Mouse (Mus musculus): ENCODE results near the gene Ampd2. TPM values are rescaled to one million over a fixed set of nuclear protein-coding genes. Genes with fewer than 3 reads are reported as not detected.

Ampd2 gene
- total RNA-seq, 1 experiment = 58.1 TPM

GRCm38 (mm10) chr3:108092030-108092429 lies 5.6 kb upstream of the Ampd2 start:
- Histone ChIP-seq H3K4me3 (ENCODE audit: insufficient read depth in 1 of 2, low read depth in 1 of 2, low read length in 2 of 2, poor library complexity in 1 of 2, severe bottlenecking in 1 of 2) (no peak overlapping the region), H3K4me1 (ENCODE audit: control insufficient read depth in 2 of 2, insufficient read depth in 2 of 2, low read length in 2 of 2, poor library complexity in 1 of 2) (peaks cover 4 to 13% of the 10 kb centered on the region in 2 experiments; a peak in 2 of 4 replicates), H3K36me3 (ENCODE audit: control insufficient read depth, insufficient read depth, low read length, poor library complexity, severe bottlenecking) (no peaks in the 10 kb centered on the region; the same call in 1 of the 2 replicates), H3K9me3 (ENCODE audit: control insufficient read depth, insufficient read depth, low read depth, low read length) (no peaks in the 10 kb centered on the region), H3K9ac (ENCODE audit: insufficient read depth, low read depth, low read length, poor library complexity, severe bottlenecking) (no peak overlapping the region), H3K27ac (ENCODE audit: insufficient read depth, low read depth, low read length, poor library complexity, severe bottlenecking) (no peak overlapping the region)
- DNase-seq (ENCODE audit: low read depth, low spot score) = no peak
- TF ChIP-seq ZNF384 (IDR thresholded peaks at IDR 0.05; ENCODE audit: low read depth, low read length) (no peak), MAFK (IDR thresholded peaks at IDR 0.05; ENCODE audit: insufficient read depth, low read depth, low read length) (no peak), ZC3H11A (IDR thresholded peaks at IDR 0.05; ENCODE audit: borderline replicate concordance, low read depth, low read length) (no peak), HCFC1 (IDR thresholded peaks at IDR 0.05; ENCODE audit: borderline replicate concordance, insufficient read depth, low read length) (no peak), CHD2 (IDR thresholded peaks at IDR 0.05; ENCODE audit: low read depth, low read length) (no peak)
- in situ Hi-C loops (cut with MboI; ENCODE audit: low sequenced_read_pairs in 2 of 2, unreplicated experiment in 2 of 2) = no loop called here

- H3K4me1 ChIP-seq (ENCODE audit: control insufficient read depth in 2 of 2, insufficient read depth in 2 of 2, low read length in 2 of 2, poor library complexity in 1 of 2) = peaks cover 4 to 13% of the 10 kb centered on the region in 2 experiments; a peak in 2 of 4 replicates
- in situ Hi-C loops (cut with MboI; ENCODE audit: low sequenced_read_pairs in 2 of 2, unreplicated experiment in 2 of 2) = no loop called here
- no peak overlapping the region for H3K9ac ChIP-seq (ENCODE audit: insufficient read depth, low read depth, low read length, poor library complexity, severe bottlenecking)
- H3K36me3 ChIP-seq (ENCODE audit: control insufficient read depth, insufficient read depth, low read length, poor library complexity, severe bottlenecking) = no peaks in the 10 kb centered on the region; the same call in 1 of the 2 replicates
- no peak overlapping the region for H3K4me3 ChIP-seq (ENCODE audit: insufficient read depth in 1 of 2, low read depth in 1 of 2, low read length in 2 of 2, poor library complexity in 1 of 2, severe bottlenecking in 1 of 2)
- H3K27ac ChIP-seq (ENCODE audit: insufficient read depth, low read depth, low read length, poor library complexity, severe bottlenecking) = no peak overlapping the region
- TF ChIP-seq HCFC1 (IDR thresholded peaks at IDR 0.05; ENCODE audit: borderline replicate concordance, insufficient read depth, low read length) = no peak
- no peak for TF ChIP-seq ZC3H11A (IDR thresholded peaks at IDR 0.05; ENCODE audit: borderline replicate concordance, low read depth, low read length)
- no peak for TF ChIP-seq ZNF384 (IDR thresholded peaks at IDR 0.05; ENCODE audit: low read depth, low read length)
- no peak for TF ChIP-seq MAFK (IDR thresholded peaks at IDR 0.05; ENCODE audit: insufficient read depth, low read depth, low read length)
- TF ChIP-seq CHD2 (IDR thresholded peaks at IDR 0.05; ENCODE audit: low read depth, low read length) = no peak
- H3K9me3 ChIP-seq (ENCODE audit: control insufficient read depth, insufficient read depth, low read depth, low read length) = no peaks in the 10 kb centered on the region
- DNase-seq (ENCODE audit: low read depth, low spot score) = no peak
Observed at GRCm38 (mm10) chr3:108090561-108090960, 4.1 kb upstream of the Ampd2 start.

- TF ChIP-seq HCFC1 (IDR thresholded peaks at IDR 0.05; ENCODE audit: borderline replicate concordance, insufficient read depth, low read length) (no peak), CHD2 (IDR thresholded peaks at IDR 0.05; ENCODE audit: low read depth, low read length) (no peak), MAFK (IDR thresholded peaks at IDR 0.05; ENCODE audit: insufficient read depth, low read depth, low read length) (no peak), ZC3H11A (IDR thresholded peaks at IDR 0.05; ENCODE audit: borderline replicate concordance, low read depth, low read length) (no peak), ZNF384 (IDR thresholded peaks at IDR 0.05; ENCODE audit: low read depth, low read length) (no peak)
- in situ Hi-C loops (cut with MboI; ENCODE audit: low sequenced_read_pairs in 2 of 2, unreplicated experiment in 2 of 2) = no loop called here
Observed at GRCm38 (mm10) chr3:108089916-108090315, 3.5 kb upstream of the Ampd2 start.

GRCm38 (mm10) chr3:108088842-108089380 lies 2.5 kb upstream of the Ampd2 start:
- Histone ChIP-seq H3K36me3 (ENCODE audit: control insufficient read depth, insufficient read depth, low read length, poor library complexity, severe bottlenecking) (no peaks in the 10 kb centered on the region; the same call in 1 of the 2 replicates), H3K9me3 (ENCODE audit: control insufficient read depth, insufficient read depth, low read depth, low read length) (no peaks in the 10 kb centered on the region), H3K9ac (ENCODE audit: insufficient read depth, low read depth, low read length, poor library complexity, severe bottlenecking) (no peak overlapping the region), H3K27ac (ENCODE audit: insufficient read depth, low read depth, low read length, poor library complexity, severe bottlenecking) (no peak overlapping the region), H3K4me1 (ENCODE audit: control insufficient read depth in 2 of 2, insufficient read depth in 2 of 2, low read length in 2 of 2, poor library complexity in 1 of 2) (peaks cover 4 to 19% of the 10 kb centered on the region in 2 experiments; a peak in 2 of 4 replicates), H3K4me3 (ENCODE audit: insufficient read depth in 1 of 2, low read depth in 1 of 2, low read length in 2 of 2, poor library complexity in 1 of 2, severe bottlenecking in 1 of 2) (no peak overlapping the region)
- in situ Hi-C loops (cut with MboI; ENCODE audit: low sequenced_read_pairs in 2 of 2, unreplicated experiment in 2 of 2) = no loop called here
- no peak for TF ChIP-seq MAFK (IDR thresholded peaks at IDR 0.05; ENCODE audit: insufficient read depth, low read depth, low read length)
- DNase-seq (ENCODE audit: low read depth, low spot score) = no peak

More at GRCm38 (mm10) chr3:108089916-108090315, 3.5 kb upstream of the Ampd2 start:
- H3K36me3 ChIP-seq (ENCODE audit: control insufficient read depth, insufficient read depth, low read length, poor library complexity, severe bottlenecking) = no peaks in the 10 kb centered on the region
- H3K9me3 ChIP-seq (ENCODE audit: control insufficient read depth, insufficient read depth, low read depth, low read length) = no peaks in the 10 kb centered on the region
- H3K4me3 ChIP-seq (ENCODE audit: insufficient read depth in 1 of 2, low read depth in 1 of 2, low read length in 2 of 2, poor library complexity in 1 of 2, severe bottlenecking in 1 of 2) = no peak overlapping the region
- no peak overlapping the region for H3K27ac ChIP-seq (ENCODE audit: insufficient read depth, low read depth, low read length, poor library complexity, severe bottlenecking)
- DNase-seq (ENCODE audit: low read depth, low spot score) = no peak
- no peak overlapping the region for H3K9ac ChIP-seq (ENCODE audit: insufficient read depth, low read depth, low read length, poor library complexity, severe bottlenecking)
- H3K4me1 ChIP-seq (ENCODE audit: control insufficient read depth in 2 of 2, insufficient read depth in 2 of 2, low read length in 2 of 2, poor library complexity in 1 of 2) = peaks cover 4 to 14% of the 10 kb centered on the region in 2 experiments; a peak in 2 of 4 replicates

Data from ES-E14 (cell line).